Mouse (Mus musculus) CD4-positive naive resting alpha-beta T cell, adult 57 days (primary cell): ENCODE results near the gene Spata3. TPM values are rescaled to one million over a fixed set of nuclear protein-coding genes. Genes with fewer than 3 reads are reported as not detected.

Experiments
- total RNA-seq: library from RNA; stranded (reverse); gene quantifications from one replicate; pipeline ENCODE4 v1.2.4, GENCODE M21; 2023

Spata3 gene
- total RNA-seq = not detected

GRCm38 (mm10) chr1:86016516-86016915 lies at the start of gene Spata3:
Gene Spata3 (plus strand): TSS chr1:86016816.

GRCm38 (mm10) chr1:86045848-86046805 lies 29.5 kb downstream of the Spata3 start, which contains the start of gene 2810459M11Rik:
Gene 2810459M11Rik (plus strand): TSS chr1:86045863.

GRCm38 (mm10) chr1:86064271-86064991 lies 47.8 kb downstream of the Spata3 start, which contains the start of gene Psmd1:
Gene Psmd1 (plus strand): TSS chr1:86064387.

Other genes with a start within 250 kb of the Spata3 start
- 22.3 TPM for gene A630001G21Rik, start 238.2 kb upstream of the Spata3 start, total RNA-seq
- gene Cab39, start 223.4 kb upstream of the Spata3 start, total RNA-seq = 111 TPM
- 71.3 TPM for gene Itm2c, start 122.5 kb upstream of the Spata3 start, total RNA-seq
- 0.44 TPM for gene 4933407L21Rik, start 88.3 kb upstream of the Spata3 start, total RNA-seq
- 1.2 TPM for gene Gpr55, start 55.8 kb upstream of the Spata3 start, total RNA-seq
- 0.50 TPM for gene 2810459M11Rik, start 29.0 kb downstream of the Spata3 start, total RNA-seq
- 48.9 TPM for gene Psmd1, start 47.6 kb downstream of the Spata3 start, total RNA-seq
- not detected for gene Htr2b, start 95.2 kb downstream of the Spata3 start, total RNA-seq
- 1.8 TPM for gene Gm21972, start 116.8 kb downstream of the Spata3 start, total RNA-seq
- 10.6 TPM for gene Armc9, start 138.0 kb downstream of the Spata3 start, total RNA-seq